Mouse (Mus musculus) E14TG2a.4 (cell line): Measurements from ENCODE around the gene Hoxd3.

Experiments
- H3K27me3 ChIP-seq: 2 replicates; pipeline ENCODE4 v1.6.1; 2014; ENCODE audit warnings: low read length, control low read depth; ENCODE audit not compliant: insufficient read depth
- H3K36me3 ChIP-seq: 2 replicates; pipeline ENCODE4 v1.6.1; 2014; ENCODE audit warnings: low read length, control low read depth; ENCODE audit not compliant: insufficient read depth
- H3K4me1 ChIP-seq: replicated peaks from 2 replicates; pipeline ENCODE4 v1.6.1; 2014; ENCODE audit warnings: low read depth, low read length, control low read depth
- H3K4me3 ChIP-seq: replicated peaks from 2 replicates; pipeline ENCODE4 v1.5.1; 2014; ENCODE audit warnings: mild to moderate bottlenecking, low read length
- H3K9me3 ChIP-seq: 2 replicates; pipeline ENCODE4 v1.6.1; 2014; ENCODE audit warnings: low read length, control low read depth
- CTCF ChIP-seq: conservative IDR thresholded peaks from 2 replicates; pipeline ENCODE4 v1.5.1; 2014; ENCODE audit warnings: low read length
- NANOG ChIP-seq: IDR thresholded peaks from 2 replicates; pipeline ENCODE4 v1.6.1; 2014; ENCODE audit warnings: borderline replicate concordance, low read length, mixed read lengths
- POU5F1 ChIP-seq: IDR thresholded peaks from 2 replicates; pipeline ENCODE4 v1.6.1; 2014; ENCODE audit warnings: low read length, borderline replicate concordance

Gene Hoxd3

GRCm38 (mm10) chr2:74711721-74712621 lies at the start of gene Hoxd3, which contains the start of gene Hoxd4:
Hoxd3 (plus strand) TSS chr2:74711927.
Hoxd4 (plus strand) TSS chr2:74711929.
- TF ChIP-seq CTCF (no peak), POU5F1 (0 out of 2 replicates have a peak, but pooled peaks have one; percentile 24), NANOG (no peak)
- Histone ChIP-seq H3K4me1 (peaks cover 34% of the 10 kb centered on the region), H3K4me3 (peak within 1 kb of the TSS; percentile 72), H3K27me3 (peaks cover 95% of the 10 kb centered on the region), H3K9me3 (no peaks in the 10 kb centered on the region), H3K36me3 (no peaks in the 10 kb centered on the region)

DNA sequence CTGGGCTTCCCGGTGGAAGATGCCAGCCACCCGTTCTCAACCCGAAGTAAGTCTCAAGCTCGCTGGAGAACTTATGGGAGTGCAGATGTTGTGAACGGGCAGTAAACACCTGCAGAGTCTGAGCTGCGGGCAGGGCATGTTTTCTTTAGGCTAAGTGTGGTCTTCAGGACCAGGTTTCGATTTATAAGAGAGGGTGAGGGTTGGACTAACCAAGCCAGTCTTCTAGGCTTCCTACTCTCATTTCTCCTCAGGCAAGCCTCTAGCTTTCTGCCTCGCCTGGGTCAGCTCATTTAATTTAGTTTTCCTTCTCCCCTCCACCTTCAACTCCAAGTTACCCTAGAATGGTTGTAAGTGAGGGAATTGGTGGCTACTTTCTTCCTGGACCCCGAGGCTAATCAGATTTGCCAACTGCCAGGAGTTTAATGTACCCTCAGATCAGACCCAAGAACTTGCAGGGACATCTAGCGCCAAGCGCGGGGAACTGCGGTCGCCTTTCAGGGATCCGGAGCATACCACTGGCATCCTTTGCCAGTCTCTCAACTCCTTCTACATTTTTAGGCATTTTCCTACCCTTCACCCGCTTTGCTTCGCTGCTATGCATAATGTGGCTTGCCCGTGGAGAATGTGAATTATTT lies 48.3 kb upstream of the Hoxd3 start:
- TF ChIP-seq CTCF (peak; percentile 54), POU5F1 (no peak)
- Histone ChIP-seq H3K27me3 (peaks cover 92% of the 10 kb centered on the region), H3K4me1 (peaks cover 37% of the 10 kb centered on the region), H3K36me3 (no peaks in the 10 kb centered on the region), H3K4me3 (no peak overlapping the region), H3K9me3 (no peaks in the 10 kb centered on the region; the same call in 1 of the 2 replicates)

GRCm38 (mm10) chr2:74666411-74666810 lies 45.3 kb upstream of the Hoxd3 start:
- no peaks in the 10 kb centered on the region for H3K36me3 ChIP-seq
- H3K4me1 ChIP-seq, result peaks cover 28% of the 10 kb centered on the region
- H3K9me3 ChIP-seq, result no peaks in the 10 kb centered on the region; the same call in 1 of the 2 replicates
- H3K27me3 ChIP-seq, result peaks cover 91% of the 10 kb centered on the region
- no peak overlapping the region for H3K4me3 ChIP-seq
- no peak for TF ChIP-seq POU5F1
- TF ChIP-seq NANOG, result no peak
- TF ChIP-seq CTCF, result no peak

GRCm38 (mm10) chr2:74667191-74667841 lies 44.4 kb upstream of the Hoxd3 start:
- no peaks in the 10 kb centered on the region for H3K36me3 ChIP-seq
- no peaks in the 10 kb centered on the region; the same call in 1 of the 2 replicates for H3K9me3 ChIP-seq
- peak overlapping the region; percentile 26; the same call in 1 of the 2 replicates for H3K4me3 ChIP-seq
- H3K4me1 ChIP-seq, result peaks cover 27% of the 10 kb centered on the region
- TF ChIP-seq CTCF, result no peak
- no peak for TF ChIP-seq POU5F1
- TF ChIP-seq NANOG, result no peak
- peaks cover 91% of the 10 kb centered on the region for H3K27me3 ChIP-seq

DNA sequence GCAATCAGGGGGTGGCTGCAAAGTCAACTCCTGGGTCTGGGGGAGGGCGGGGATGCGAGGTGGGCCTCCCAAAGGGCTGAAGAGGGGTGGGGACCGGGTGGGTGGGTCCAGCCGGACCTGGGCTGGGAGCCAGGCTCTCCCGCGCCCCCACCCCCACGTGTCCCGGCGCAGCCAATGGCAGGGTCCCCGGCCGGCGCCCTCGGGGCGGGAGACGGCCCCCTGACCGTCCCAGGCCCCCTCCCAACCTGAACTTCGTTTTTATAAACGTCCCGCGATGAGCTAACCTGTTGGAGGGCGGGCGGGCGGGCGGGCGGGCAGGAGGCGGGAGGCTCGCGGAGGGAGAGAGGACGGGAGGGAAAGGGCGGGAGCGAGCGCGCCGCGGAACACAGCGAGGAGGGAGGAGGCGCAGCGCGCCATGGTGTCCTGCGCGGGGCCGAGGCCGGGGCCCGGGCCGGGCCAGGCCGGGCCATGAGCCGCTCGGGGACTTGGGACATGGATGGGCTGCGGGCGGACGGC lies 43.8 kb upstream of the Hoxd3 start, which contains the start of gene Hoxd13:
Gene Hoxd13, plus strand, starts transcription at position 469 of the 516 bp plus-strand sequence.
- H3K4me3 ChIP-seq, result peak within 1 kb of the TSS; percentile 75
- peaks cover 92% of the 10 kb centered on the region for H3K27me3 ChIP-seq
- H3K4me1 ChIP-seq, result peaks cover 33% of the 10 kb centered on the region
- H3K9me3 ChIP-seq, result no peaks in the 10 kb centered on the region; the same call in 1 of the 2 replicates
- H3K36me3 ChIP-seq, result no peaks in the 10 kb centered on the region
- TF ChIP-seq POU5F1 (no peak), CTCF (no peak), NANOG (no peak)

GRCm38 (mm10) chr2:74668370-74669229 lies 43.1 kb upstream of the Hoxd3 start:
- H3K4me3 ChIP-seq, result peak overlapping the region; percentile 75
- peaks cover 5% of the 10 kb centered on the region for H3K9me3 ChIP-seq
- no peaks in the 10 kb centered on the region for H3K36me3 ChIP-seq
- H3K27me3 ChIP-seq, result peaks cover 91% of the 10 kb centered on the region
- H3K4me1 ChIP-seq, result peaks cover 33% of the 10 kb centered on the region
- TF ChIP-seq NANOG (no peak), POU5F1 (no peak), CTCF (no peak)

GRCm38 (mm10) chr2:74669230-74669578 lies 42.5 kb upstream of the Hoxd3 start:
- Histone ChIP-seq H3K4me3 (0 out of 2 replicates have a peak overlapping the region, but pooled peaks have one; percentile 75), H3K4me1 (peaks cover 33% of the 10 kb centered on the region), H3K27me3 (peaks cover 91% of the 10 kb centered on the region), H3K36me3 (no peaks in the 10 kb centered on the region), H3K9me3 (peaks cover 11% of the 10 kb centered on the region)
- TF ChIP-seq POU5F1 (no peak), CTCF (no peak), NANOG (no peak)
